17 mouse cellular contexts compared by ENCODE assay signal in genomic region chr2:32061722-32062505, GRCm38 (mm10). TPM values are rescaled to one million over a fixed set of nuclear protein-coding genes. Genes with fewer than 3 reads are reported as not detected.
A peak's percentile ranks its signal among the peaks of the same experiment; 100 is the strongest.
DNase-seq lines count a peak whose midpoint lies in the region; ATAC-seq lines count a peak whose summit lies in the region.
"Had no signal": no experiment of that assay in that cellular context is flagged by ENCODE, and none has a peak within 500 bp of the region (broad histone marks: within the 10 kb centered on the region; RNA-seq: fewer than 3 reads in every experiment).

No protein-coding gene starts in this region.

- H3K4me3 ChIP-seq in heart, embryonic 11.5 days (ENCODE audit: low read depth, low read length): no peak overlapping the region
- H3K4me3 ChIP-seq: embryonic facial prominence, embryonic 10.5 days; forebrain, embryonic 13.5 days; hindbrain, embryonic 12.5 days had no signal

- H3K9ac ChIP-seq in heart, embryonic 11.5 days (ENCODE audit: low read depth, low read length): 0 out of 2 replicates have a peak overlapping the region, but pooled peaks have one; percentile 3
- H3K9ac ChIP-seq: forebrain, embryonic 13.5 days; hindbrain, embryonic 12.5 days had no signal

- no peaks in the 10 kb centered on the region for H3K9me3 ChIP-seq in heart, embryonic 11.5 days (replicated peaks; ENCODE audit: control insufficient read depth, low read length)
- H3K9me3 ChIP-seq: embryonic facial prominence, embryonic 10.5 days; forebrain, embryonic 13.5 days; G1E; hindbrain, embryonic 12.5 days had no signal

- H3K27ac ChIP-seq in heart, embryonic 11.5 days (ENCODE audit: low read depth, low read length): peak overlapping the region; percentile 96
- H3K27ac ChIP-seq: embryonic facial prominence, embryonic 10.5 days; forebrain, embryonic 13.5 days; hindbrain, embryonic 12.5 days had no signal

- 0 out of 2 replicates have a peak overlapping the region, but pooled peaks have one; percentile 31 for H3K4me2 ChIP-seq in heart, embryonic 11.5 days
- H3K4me2 ChIP-seq: forebrain, embryonic 13.5 days; hindbrain, embryonic 12.5 days had no signal

- DNase-seq in heart, adult 9 months (ENCODE audit: low spot score in 2 of 2): no peak
- DNase-seq in CD4-positive helper T cell, adult 2 months (ENCODE audit: low read depth, low spot score): peak; percentile 79
- peak; percentile 75 for DNase-seq in liver
- peak; percentile 73 for DNase-seq in naive thymus-derived CD4-positive, alpha-beta T cell, adult 2 months (ENCODE audit: low read depth)
- DNase-seq in cerebellum, postnatal 36 days: no peak
- no peak for DNase-seq in embryo, embryonic 9.5 days (ENCODE audit: extremely low spot score)
- no peak for DNase-seq in gastrocnemius, adult 18-20 months (ENCODE audit: low spot score)
- DNase-seq: cerebellum, adult 18-20 months; gastrocnemius, postnatal 10 days; kidney, adult 11 months; kidney, postnatal 36 days; lung, postnatal 4 days had no signal

- peaks cover 90% of the 10 kb centered on the region for H3K4me1 ChIP-seq in heart, embryonic 11.5 days (ENCODE audit: control insufficient read depth, insufficient read depth, low read length)
- H3K4me1 ChIP-seq: forebrain, embryonic 13.5 days had no signal

- ATAC-seq in heart, embryonic 11.5 days (replicated peaks; ENCODE audit: insufficient number of reproducible peaks, low FRiP score, low TSS enrichment): no peak
- ATAC-seq: forebrain, embryonic 13.5 days had no signal

- H3K27me3 ChIP-seq in heart, embryonic 11.5 days (ENCODE audit: control insufficient read depth, insufficient read depth, low read length): no peaks in the 10 kb centered on the region
- H3K27me3 ChIP-seq: forebrain, embryonic 13.5 days had no signal

- 0 out of 2 replicates have a peak, but pooled peaks cover 2% of the 10 kb centered on the region for H3K36me3 ChIP-seq in heart, embryonic 11.5 days (ENCODE audit: control insufficient read depth, insufficient read depth, low read length)
- H3K36me3 ChIP-seq: embryonic facial prominence, embryonic 10.5 days; G1E; hindbrain, embryonic 12.5 days had no signal

- 44% methylated on average over 12 of the region's 12 CpGs for WGBS in heart, embryonic 11.5 days (ENCODE audit: insufficient replicate concordance)

RNA-seq across cellular contexts. Expression of gene Fam78a, which starts 22.7 kb away (rescaled TPM):
- 43.1 and 43.7 TPM in 2 replicates for polyA plus RNA-seq in heart, embryonic 11.5 days (2014; fragmentation: Nextera tagmentation; extraction: Ambion mirVana)
- 10 to 100 TPM; 12.5 to 21.2 TPM for total RNA-seq in gastrocnemius, adult 18-20 months (2021)

RNA-seq across cellular contexts. Expression of gene Plpp7, which starts 33.4 kb away (rescaled TPM):
- polyA plus RNA-seq in heart, embryonic 11.5 days (2014; fragmentation: Nextera tagmentation; extraction: Ambion mirVana): 10.0 and 11.7 TPM in 2 replicates
- total RNA-seq in gastrocnemius, adult 18-20 months (2021): 100 to 1,000 TPM; 105 to 121 TPM

Comparison
In these comparisons a context has a peak if more than half of its experiments do, and no peak if none do; other contexts are left out.
1. DNase-seq: peak in CD4-positive helper T cell, adult 2 months (single experiment), liver (single experiment) and naive thymus-derived CD4-positive, alpha-beta T cell, adult 2 months (single experiment); none in heart, adult 9 months (0 of 2), cerebellum, postnatal 36 days (0 of 2), embryo, embryonic 9.5 days (single experiment) and gastrocnemius, adult 18-20 months (single experiment).